Mouse (Mus musculus) stomach, postnatal 0 days (tissue): ENCODE data around the gene Prm1.

ENCODE experiments used
- CTCF ChIP-seq: IDR thresholded peaks from 2 replicates; pipeline ENCODE4 v1.5.1; 2016; ENCODE audit warnings: antibody characterized with exemption, low read depth, mild to moderate bottlenecking, moderate library complexity
- EP300 ChIP-seq: optimal IDR thresholded peaks from 2 replicates; pipeline ENCODE3; 2016; ENCODE audit warnings: antibody characterized with exemption

GRCm38 (mm10) chr16:10761182-10761581, 44.5 kb downstream of the Prm1 start:
- TF ChIP-seq EP300 (no peak), CTCF (no peak)
